Mouse (Mus musculus): ENCODE results near the gene Nrg3. TPM values are rescaled to one million over a fixed set of nuclear protein-coding genes. Genes with fewer than 3 reads are reported as not detected.

Nrg3 gene
- polyA plus RNA-seq, 1 experiment from 2014 or later: 5.5 TPM

DNA sequence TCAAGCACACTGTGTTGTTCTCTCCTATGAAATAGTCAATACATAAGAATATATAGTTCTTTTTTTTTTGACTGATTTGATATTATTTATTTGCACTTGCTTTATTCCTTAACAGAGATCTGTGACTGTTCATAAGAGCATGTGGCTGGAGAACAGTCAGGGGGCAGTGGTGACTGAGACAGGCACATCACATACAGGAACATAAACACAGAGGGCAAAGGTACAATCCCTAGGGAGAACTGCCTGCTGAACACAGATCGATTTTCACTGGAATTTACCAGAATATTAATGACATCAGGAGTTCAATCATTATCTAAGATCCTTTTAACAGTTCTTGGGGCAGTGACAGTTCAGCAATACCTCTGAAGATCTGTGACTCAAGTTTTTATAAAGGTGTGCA is 812.9 kb downstream of the Nrg3 start:
- Histone ChIP-seq H3K27ac (no peak overlapping the region), H3K9me3 (no peaks in the 10 kb centered on the region), H3K36me3 (no peaks in the 10 kb centered on the region), H3K27me3 (replicated peaks) (no peaks in the 10 kb centered on the region), H3K4me1 (no peaks in the 10 kb centered on the region), H3K4me2 (replicated peaks) (no peak overlapping the region), H3K9ac (no peak overlapping the region), H3K4me3 (no peak overlapping the region)
- 63% methylated on average over 1 of the region's 1 CpGs for WGBS
- no peak for ATAC-seq (ENCODE audit: low FRiP score, low read depth)

DNA sequence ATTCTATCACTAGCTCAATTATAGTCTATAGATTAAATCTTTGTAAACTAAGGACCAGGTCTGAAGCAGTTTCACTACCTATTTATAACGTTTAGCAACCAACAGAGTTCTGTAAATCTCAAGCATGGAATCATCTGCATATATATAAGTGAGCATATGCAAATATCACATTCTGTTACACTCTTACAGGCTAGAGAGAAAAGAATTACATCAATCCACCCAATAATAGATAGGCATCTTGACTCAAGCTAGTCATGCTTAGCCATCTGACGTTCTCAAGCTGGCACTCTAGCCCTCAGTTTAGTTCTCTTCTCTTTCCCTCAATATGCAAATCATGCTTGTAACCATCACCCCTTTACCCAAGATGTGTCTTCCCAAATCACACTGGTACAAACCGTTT is 835.8 kb downstream of the Nrg3 start:
- 81% methylated on average over 3 of the region's 3 CpGs for WGBS
- no peaks in the 10 kb centered on the region for H3K9me3 ChIP-seq
- no peaks in the 10 kb centered on the region for H3K36me3 ChIP-seq
- no peak overlapping the region for H3K9ac ChIP-seq
- no peak overlapping the region for H3K4me3 ChIP-seq
- no peak overlapping the region for H3K4me2 ChIP-seq (replicated peaks)
- H3K4me1 ChIP-seq: no peaks in the 10 kb centered on the region
- H3K27ac ChIP-seq: no peak overlapping the region
- ATAC-seq (ENCODE audit: low FRiP score, low read depth): no peak
- H3K27me3 ChIP-seq (replicated peaks): no peaks in the 10 kb centered on the region

- H3K36me3 ChIP-seq: no peaks in the 10 kb centered on the region
- H3K9ac ChIP-seq: no peak overlapping the region
- H3K4me1 ChIP-seq: no peaks in the 10 kb centered on the region
- H3K4me2 ChIP-seq (replicated peaks): no peak overlapping the region
- H3K27ac ChIP-seq: no peak overlapping the region
- 89% methylated on average over 3 of the region's 3 CpGs for WGBS
- H3K9me3 ChIP-seq: no peaks in the 10 kb centered on the region
- no peaks in the 10 kb centered on the region for H3K27me3 ChIP-seq (replicated peaks)
- no peak for ATAC-seq (ENCODE audit: low FRiP score, low read depth)
- H3K4me3 ChIP-seq: no peak overlapping the region
Observed at GRCm38 (mm10) chr14:38630114-38630513, 842.8 kb downstream of the Nrg3 start.

DNA sequence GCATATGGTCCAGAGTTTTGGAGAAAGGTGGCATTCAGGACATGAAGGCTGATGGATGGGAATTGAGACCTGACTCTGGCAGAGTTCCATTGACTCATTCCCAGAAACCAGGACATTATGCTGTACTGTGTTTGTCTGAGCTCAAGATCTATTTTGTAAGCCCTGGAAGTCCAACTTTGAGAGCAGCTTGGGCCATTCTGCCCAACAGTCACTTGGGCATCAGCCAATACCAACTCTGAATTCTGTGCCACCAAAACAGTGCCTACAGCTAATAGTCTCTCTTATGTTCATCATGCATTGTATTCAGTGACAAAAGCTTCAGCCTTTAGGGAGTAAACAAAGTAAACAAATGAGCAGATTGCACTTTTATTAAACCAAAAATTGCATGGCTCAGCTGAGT is 843.2 kb downstream of the Nrg3 start:
- no peaks in the 10 kb centered on the region for H3K9me3 ChIP-seq
- H3K36me3 ChIP-seq: no peaks in the 10 kb centered on the region
- H3K27me3 ChIP-seq (replicated peaks): no peaks in the 10 kb centered on the region
- H3K4me1 ChIP-seq: no peaks in the 10 kb centered on the region
- H3K9ac ChIP-seq: no peak overlapping the region
- no peak overlapping the region for H3K4me2 ChIP-seq (replicated peaks)
- H3K27ac ChIP-seq: no peak overlapping the region
- ATAC-seq (ENCODE audit: low FRiP score, low read depth): no peak
- H3K4me3 ChIP-seq: no peak overlapping the region

DNA sequence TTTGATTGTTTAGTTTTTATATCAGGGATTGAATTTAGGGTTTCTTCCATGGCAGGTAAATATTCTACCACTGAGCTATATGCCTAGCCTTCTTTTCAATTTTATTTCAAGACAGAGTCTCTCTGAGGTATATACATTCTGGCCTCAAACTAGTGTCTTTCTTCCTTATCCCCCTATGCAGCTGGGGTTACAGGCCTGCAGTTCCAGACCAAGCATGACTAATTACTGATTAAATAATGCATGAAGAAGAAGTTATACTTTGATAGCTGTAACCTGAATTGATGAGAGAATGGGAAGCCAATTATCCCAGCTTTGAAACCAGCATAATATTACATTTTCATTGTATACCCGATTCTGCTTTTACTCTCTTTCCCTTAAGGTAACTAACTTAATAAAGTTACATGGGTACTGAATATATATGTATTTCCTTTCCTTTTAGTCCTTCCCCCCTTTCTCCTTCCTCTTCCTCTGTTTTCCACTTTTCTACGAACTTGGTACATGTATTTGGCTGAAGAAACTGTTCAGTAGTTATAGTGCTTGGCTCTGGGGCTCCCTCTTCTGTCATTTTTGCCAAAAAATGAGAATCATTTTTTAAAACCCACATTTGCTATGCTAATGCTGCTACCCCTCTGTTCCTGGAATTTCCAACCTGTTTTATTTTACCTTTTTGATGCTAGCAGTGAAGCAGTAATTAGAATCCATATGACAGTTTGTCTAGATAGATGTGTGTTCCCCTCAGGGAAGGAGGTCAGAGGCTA is 843.8 kb downstream of the Nrg3 start:
- Histone ChIP-seq H3K36me3 (no peaks in the 10 kb centered on the region), H3K27ac (no peak overlapping the region), H3K9me3 (no peaks in the 10 kb centered on the region), H3K27me3 (replicated peaks) (no peaks in the 10 kb centered on the region), H3K4me3 (no peak overlapping the region), H3K4me1 (no peaks in the 10 kb centered on the region), H3K4me2 (replicated peaks) (no peak overlapping the region), H3K9ac (no peak overlapping the region)
- no peak for ATAC-seq (ENCODE audit: low FRiP score, low read depth)
- WGBS: 84% methylated on average over 2 of the region's 2 CpGs

GRCm38 (mm10) chr14:38616969-38617368 is 855.9 kb downstream of the Nrg3 start:
- H3K27me3 ChIP-seq (replicated peaks): no peaks in the 10 kb centered on the region
- no peak overlapping the region for H3K9ac ChIP-seq
- ATAC-seq (ENCODE audit: low FRiP score, low read depth): no peak
- H3K4me3 ChIP-seq: no peak overlapping the region
- H3K4me2 ChIP-seq (replicated peaks): no peak overlapping the region
- no peaks in the 10 kb centered on the region for H3K36me3 ChIP-seq
- no peak overlapping the region for H3K27ac ChIP-seq
- no peaks in the 10 kb centered on the region for H3K9me3 ChIP-seq
- H3K4me1 ChIP-seq: no peaks in the 10 kb centered on the region

DNA sequence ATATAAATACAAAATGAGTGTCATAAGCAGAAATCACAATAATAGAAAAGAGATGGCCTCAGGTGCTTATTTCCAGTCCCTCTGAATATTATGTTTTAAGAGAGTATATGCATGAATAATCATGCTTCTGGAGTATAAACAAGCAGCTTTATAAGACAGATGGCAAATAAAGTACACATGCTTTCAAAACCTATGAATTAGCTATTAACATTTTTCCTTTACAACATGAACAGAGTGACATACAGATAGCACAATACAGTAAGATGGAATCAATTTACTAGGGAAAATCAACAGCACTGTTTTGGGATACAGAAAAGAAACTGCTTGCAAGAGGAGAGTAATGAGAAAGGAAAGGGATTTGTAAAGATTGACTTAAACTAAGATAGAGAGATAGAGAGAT is 875.2 kb downstream of the Nrg3 start:
- Histone ChIP-seq H3K27ac (no peak overlapping the region), H3K36me3 (no peaks in the 10 kb centered on the region), H3K4me3 (no peak overlapping the region), H3K4me1 (no peaks in the 10 kb centered on the region), H3K9me3 (no peaks in the 10 kb centered on the region), H3K4me2 (replicated peaks) (no peak overlapping the region), H3K9ac (no peak overlapping the region), H3K27me3 (replicated peaks) (no peaks in the 10 kb centered on the region)
- ATAC-seq (ENCODE audit: low FRiP score, low read depth): no peak

- Histone ChIP-seq H3K36me3 (no peaks in the 10 kb centered on the region), H3K27ac (no peak overlapping the region), H3K4me2 (replicated peaks) (no peak overlapping the region), H3K4me1 (no peaks in the 10 kb centered on the region), H3K9ac (no peak overlapping the region), H3K9me3 (no peaks in the 10 kb centered on the region), H3K4me3 (no peak overlapping the region), H3K27me3 (replicated peaks) (no peaks in the 10 kb centered on the region)
- 82% methylated on average over 1 of the region's 1 CpGs for WGBS
- no peak for ATAC-seq (ENCODE audit: low FRiP score, low read depth)
Observed at GRCm38 (mm10) chr14:38594297-38594696, 878.6 kb downstream of the Nrg3 start.

GRCm38 (mm10) chr14:38576796-38577195 is 896.1 kb downstream of the Nrg3 start:
- no peak for ATAC-seq (ENCODE audit: low FRiP score, low read depth)
- no peak overlapping the region for H3K4me2 ChIP-seq (replicated peaks)
- H3K9me3 ChIP-seq: no peaks in the 10 kb centered on the region
- no peak overlapping the region for H3K4me3 ChIP-seq
- no peak overlapping the region for H3K27ac ChIP-seq
- no peaks in the 10 kb centered on the region for H3K36me3 ChIP-seq
- no peak overlapping the region for H3K9ac ChIP-seq
- H3K27me3 ChIP-seq (replicated peaks): no peaks in the 10 kb centered on the region
- 89% methylated on average over 3 of the region's 3 CpGs for WGBS
- H3K4me1 ChIP-seq: no peaks in the 10 kb centered on the region

GRCm38 (mm10) chr14:38568184-38568583 is 904.7 kb downstream of the Nrg3 start:
- Histone ChIP-seq H3K9ac (no peak overlapping the region), H3K4me2 (replicated peaks) (no peak overlapping the region), H3K27ac (no peak overlapping the region), H3K9me3 (no peaks in the 10 kb centered on the region), H3K27me3 (replicated peaks) (no peaks in the 10 kb centered on the region), H3K4me1 (no peaks in the 10 kb centered on the region), H3K36me3 (no peaks in the 10 kb centered on the region), H3K4me3 (no peak overlapping the region)
- ATAC-seq (ENCODE audit: low FRiP score, low read depth): no peak
- WGBS: 79% methylated on average over 1 of the region's 1 CpGs

- ATAC-seq (ENCODE audit: low FRiP score, low read depth): no peak
- H3K36me3 ChIP-seq: no peaks in the 10 kb centered on the region
- H3K4me3 ChIP-seq: no peak overlapping the region
- no peaks in the 10 kb centered on the region for H3K9me3 ChIP-seq
- WGBS: 86% methylated on average over 3 of the region's 3 CpGs
- H3K27ac ChIP-seq: no peak overlapping the region
- no peak overlapping the region for H3K9ac ChIP-seq
- no peaks in the 10 kb centered on the region for H3K27me3 ChIP-seq (replicated peaks)
- no peaks in the 10 kb centered on the region for H3K4me1 ChIP-seq
- no peak overlapping the region for H3K4me2 ChIP-seq (replicated peaks)
Observed at GRCm38 (mm10) chr14:38566182-38566581, 906.7 kb downstream of the Nrg3 start.

GRCm38 (mm10) chr14:38554636-38555035 is 918.3 kb downstream of the Nrg3 start:
- Histone ChIP-seq H3K9me3 (no peaks in the 10 kb centered on the region), H3K9ac (no peak overlapping the region), H3K27ac (no peak overlapping the region), H3K27me3 (replicated peaks) (no peaks in the 10 kb centered on the region), H3K36me3 (no peaks in the 10 kb centered on the region), H3K4me3 (no peak overlapping the region), H3K4me1 (no peaks in the 10 kb centered on the region), H3K4me2 (replicated peaks) (no peak overlapping the region)
- no peak for ATAC-seq (ENCODE audit: low FRiP score, low read depth)
- WGBS: 69% methylated on average over 1 of the region's 1 CpGs

DNA sequence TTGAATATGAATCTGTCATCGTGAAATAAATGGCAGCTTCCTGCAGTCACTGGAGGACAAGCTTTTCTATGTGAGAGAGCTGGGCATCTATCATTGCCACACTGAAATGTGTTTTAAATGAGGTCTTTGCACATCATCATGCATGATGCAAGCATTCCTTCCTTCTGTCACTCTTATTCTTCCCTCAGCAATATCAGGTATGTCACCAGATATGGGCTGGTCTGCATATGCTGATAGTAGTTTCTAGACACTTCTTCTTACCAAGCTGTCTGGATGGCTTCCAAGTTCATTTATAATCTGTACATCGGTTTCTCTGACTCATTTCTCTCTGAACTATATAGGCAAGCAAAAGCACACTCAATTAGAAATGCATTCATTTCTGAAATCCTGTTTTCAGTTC is 925.6 kb downstream of the Nrg3 start:
- Histone ChIP-seq H3K4me1 (no peaks in the 10 kb centered on the region), H3K27me3 (replicated peaks) (no peaks in the 10 kb centered on the region), H3K4me2 (replicated peaks) (no peak overlapping the region), H3K27ac (no peak overlapping the region), H3K9me3 (no peaks in the 10 kb centered on the region), H3K4me3 (no peak overlapping the region), H3K9ac (no peak overlapping the region), H3K36me3 (no peaks in the 10 kb centered on the region)
- no peak for ATAC-seq (ENCODE audit: low FRiP score, low read depth)
- 85% methylated on average over 2 of the region's 2 CpGs for WGBS

All from neural tube, embryonic 12.5 days (tissue).